Mouse (Mus musculus) cerebellum, postnatal 10 days (tissue): Measurements from ENCODE around the gene Klhl21.

Source experiments
- DNase-seq, 2 experiments: peaks; one replicate each; pipeline ENCODE4 v3.0.0; 2021; ENCODE audit warnings: mixed read lengths in 2 of 2

Gene Klhl21

GRCm38 (mm10) chr4:151996173-151996950 is 12.2 kb upstream of the Klhl21 start, which contains the start of gene Phf13:
Phf13 (minus strand) TSS chr4:151996258.
- DNase-seq = peak; percentile 99 to 100

DNA sequence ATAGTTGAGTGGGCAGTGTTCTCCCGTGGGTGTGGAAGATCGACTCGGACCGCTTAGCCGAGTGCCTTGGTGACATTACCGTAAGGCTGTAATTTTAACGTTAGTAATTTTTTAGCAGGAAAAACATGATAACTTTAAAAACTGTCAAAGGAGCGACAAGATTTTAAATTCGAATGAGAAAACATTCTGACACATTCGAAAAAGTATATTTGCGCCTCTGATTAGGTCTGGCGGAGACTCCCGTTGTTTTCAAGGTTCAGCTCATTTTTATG is 11.7 kb upstream of the Klhl21 start:
- DNase-seq = no peak

DNA sequence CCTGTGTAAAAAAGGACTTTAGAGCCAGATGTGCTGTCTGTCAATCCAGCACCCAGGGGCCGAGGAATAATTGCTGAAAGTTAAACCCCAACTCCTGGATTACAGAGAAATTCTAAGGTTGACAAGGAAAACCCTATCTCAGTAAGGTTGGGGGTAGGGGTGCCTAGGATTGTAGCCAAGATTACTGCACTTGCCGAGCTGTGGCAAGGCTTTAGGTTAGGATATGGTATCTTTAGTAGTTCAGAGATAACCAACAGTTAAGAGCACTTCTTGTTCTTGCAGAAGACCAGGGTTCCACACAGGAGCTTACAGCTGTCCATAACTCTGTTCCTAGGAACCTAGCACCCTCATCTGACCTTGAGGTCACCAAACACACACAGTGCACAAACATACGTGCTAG is 10.9 kb upstream of the Klhl21 start:
- no peak for DNase-seq

DNA sequence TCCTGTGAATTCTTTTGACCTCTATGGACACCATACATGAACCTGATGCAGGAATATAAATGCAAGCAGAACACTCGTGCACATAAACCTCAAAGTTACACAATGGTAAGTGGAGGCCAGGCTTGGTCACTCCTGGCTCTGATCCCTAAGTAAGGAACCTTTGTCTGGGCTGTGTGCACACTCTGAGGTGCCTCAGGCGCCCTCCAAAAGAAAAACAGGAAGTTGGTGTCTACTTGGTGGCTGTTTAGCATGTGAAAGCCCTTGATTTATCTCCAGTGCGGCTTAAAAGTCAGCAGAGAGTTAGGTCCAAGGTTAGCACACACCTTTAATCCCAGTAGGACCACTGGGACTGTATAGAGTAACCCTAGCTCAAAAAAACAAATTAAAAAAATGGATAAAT is 9.1 kb upstream of the Klhl21 start:
- DNase-seq = no peak

DNA sequence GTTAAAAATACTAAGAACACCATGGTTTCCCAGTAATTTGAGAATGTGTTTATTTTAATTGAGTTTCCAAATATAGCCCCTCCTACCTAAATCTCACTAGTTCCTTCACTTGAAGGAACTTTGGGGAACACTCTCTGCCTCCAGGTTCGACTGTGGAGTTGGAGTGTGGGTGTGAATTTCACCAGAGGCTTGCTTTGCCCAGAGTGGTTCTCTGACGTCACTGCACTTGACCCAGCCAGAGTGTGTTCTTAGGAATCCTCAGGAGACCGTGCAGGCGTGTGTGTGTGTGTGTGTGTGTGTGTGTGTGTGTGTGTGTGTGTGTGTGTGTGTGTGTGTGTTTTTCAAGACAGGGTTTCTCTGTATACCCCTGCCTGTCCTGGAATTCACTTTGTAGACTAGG is 7.7 kb upstream of the Klhl21 start:
- no peak for DNase-seq

DNA sequence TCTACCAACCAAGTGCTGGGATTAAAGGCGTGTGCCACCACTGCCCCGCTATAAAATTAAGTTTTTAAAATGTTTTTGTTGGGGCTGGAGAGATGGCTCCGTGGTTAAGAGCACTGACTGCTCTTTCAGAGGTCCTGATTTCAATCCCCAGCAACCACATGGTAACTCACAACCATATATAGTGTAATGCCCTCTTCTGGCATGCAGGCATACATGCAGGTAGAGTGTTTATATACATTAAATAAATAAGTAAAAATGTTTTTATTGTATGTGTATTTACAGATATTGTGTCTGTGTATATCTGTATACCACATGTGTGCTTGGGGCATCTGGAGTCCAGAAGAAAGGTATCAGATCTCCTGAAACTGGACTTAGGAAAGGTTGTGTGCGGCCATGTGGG is 7.3 kb upstream of the Klhl21 start:
- DNase-seq = no peak

- DNase-seq = no peak
These were observed 6.5 kb upstream of the Klhl21 start for GRCm38 (mm10) chr4:152002063-152002462.

DNA sequence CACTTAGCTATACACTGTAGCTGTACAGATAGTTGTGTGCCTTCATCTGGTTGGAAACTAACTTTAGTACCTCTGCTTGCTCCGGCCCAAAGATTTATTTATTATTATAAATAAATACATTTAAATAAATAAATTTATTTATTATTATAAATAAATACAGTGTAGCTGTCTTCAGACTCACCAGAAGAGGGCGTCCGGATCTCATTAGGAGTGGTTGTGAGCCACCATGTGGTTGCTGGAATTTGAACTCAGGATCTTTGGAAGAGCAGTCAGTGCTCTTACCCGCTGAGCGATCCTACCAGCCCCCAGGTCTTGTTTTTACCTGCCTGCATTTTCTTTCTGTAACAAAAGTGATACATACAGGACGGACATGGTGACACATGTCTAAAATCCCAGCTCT is 2.5 kb upstream of the Klhl21 start:
- no peak for DNase-seq

- DNase-seq = no peak
These were observed 1.8 kb upstream of the Klhl21 start for GRCm38 (mm10) chr4:152006812-152007211.

DNA sequence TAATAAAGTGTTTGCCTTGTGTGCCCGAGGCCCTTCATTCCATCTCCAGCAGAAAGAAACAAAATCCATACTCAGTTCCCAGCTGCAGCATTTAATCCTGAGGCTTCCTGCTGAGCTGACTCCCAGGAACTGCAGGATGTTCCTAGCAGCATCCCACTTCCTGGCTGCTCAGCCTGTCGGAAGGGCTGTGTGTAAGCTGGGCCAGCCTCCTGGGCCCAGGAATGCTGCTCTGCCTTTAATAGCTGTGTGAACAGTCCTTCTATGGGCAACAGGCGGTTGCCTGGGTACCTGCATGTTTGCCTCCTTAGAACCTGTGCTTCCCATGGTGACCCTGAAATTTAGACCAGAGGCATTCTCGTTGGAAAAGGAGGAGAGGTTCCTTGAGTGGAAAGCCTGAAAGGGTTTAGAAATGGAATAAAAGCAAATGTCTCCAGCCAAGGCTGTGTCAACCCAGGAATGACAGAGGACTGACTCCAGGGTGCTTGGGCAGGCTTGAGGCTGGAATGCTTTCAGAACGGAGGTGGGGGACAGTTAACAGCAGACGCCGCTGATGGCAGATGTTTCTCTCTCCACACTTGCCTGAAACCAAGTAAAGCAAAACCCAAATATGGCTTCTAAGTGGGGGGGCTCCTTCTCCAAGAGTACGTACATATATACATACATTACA is 989 bp upstream of the Klhl21 start:
- no peak for DNase-seq

DNA sequence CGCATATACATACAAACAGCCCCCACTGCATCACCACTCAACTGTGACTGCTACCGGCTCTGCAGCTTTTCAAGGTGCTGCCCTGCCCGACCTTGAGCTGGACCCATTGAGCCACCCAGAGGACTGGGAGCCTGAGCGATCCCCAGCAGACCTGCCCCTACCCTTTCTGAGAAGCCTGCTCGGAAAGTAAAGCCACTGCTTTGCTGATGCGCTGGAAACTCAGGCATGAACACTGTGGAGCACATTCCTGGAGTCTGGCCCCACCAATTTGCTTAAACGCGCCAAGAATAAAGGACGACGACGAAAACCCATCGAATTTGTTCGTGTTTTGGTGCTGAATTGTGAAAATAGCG is 479 bp upstream of the Klhl21 start:
- DNase-seq = no peak

- DNase-seq = peak; percentile 83 to 84
These were observed 761 bp downstream of the Klhl21 start for GRCm38 (mm10) chr4:152009076-152010051.

- no peak for DNase-seq
These were observed 1.6 kb downstream of the Klhl21 start for GRCm38 (mm10) chr4:152010091-152010706.

DNA sequence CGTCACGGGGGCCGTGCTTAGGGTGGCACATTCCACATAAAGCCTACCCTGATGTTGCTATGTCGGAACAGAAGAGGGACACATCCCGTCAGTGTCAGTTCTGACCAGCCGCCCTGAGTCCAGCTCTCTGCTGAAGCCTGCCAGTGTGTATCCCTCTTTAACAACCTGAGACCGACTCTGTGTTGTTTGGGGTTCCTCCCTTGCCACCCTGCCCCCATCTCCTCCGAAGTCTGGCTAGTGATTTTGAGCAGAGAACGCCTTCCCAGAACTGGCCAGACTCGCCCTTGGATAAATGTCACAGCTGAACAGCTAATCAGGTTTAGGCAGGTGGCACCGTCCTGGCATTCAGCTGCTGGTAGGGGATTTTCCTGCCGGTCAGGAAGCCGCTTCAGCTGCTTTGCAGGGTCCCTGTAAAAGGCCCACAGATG is 2.1 kb downstream of the Klhl21 start:
- peak; percentile 54 to 66 for DNase-seq

DNA sequence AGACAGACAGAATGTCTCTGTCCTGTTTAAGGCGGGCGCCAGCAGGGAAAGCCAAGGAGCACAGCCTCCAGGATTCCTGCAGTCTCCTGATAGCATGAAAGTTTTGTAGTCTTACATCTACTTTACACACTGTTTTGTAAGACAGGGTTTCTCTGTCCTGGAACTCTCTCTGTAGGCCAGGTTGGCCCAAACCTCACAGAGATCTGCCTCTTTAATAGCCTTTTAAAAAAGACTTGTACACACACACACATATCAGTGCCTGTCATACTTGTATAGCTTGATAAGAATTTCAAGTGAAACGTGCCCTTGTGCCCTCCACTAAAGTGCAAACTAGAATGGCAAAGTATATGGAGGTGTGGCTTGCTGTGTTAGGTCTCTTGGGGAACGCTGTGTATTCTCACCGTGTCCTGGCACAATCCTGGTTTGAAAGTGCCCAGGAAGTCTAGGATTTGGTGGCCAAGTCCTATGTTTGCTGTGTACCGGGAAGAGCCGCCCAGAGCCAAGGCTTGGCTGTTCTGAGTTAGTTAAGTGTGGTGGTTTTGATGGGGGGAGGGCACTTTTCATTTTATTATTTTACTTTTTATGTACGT is 2.7 kb downstream of the Klhl21 start:
- no peak for DNase-seq

- no peak for DNase-seq
These were observed 3.5 kb downstream of the Klhl21 start for GRCm38 (mm10) chr4:152012109-152012508.

- DNase-seq = no peak
These were observed 4.6 kb downstream of the Klhl21 start for GRCm38 (mm10) chr4:152013036-152013813.

GRCm38 (mm10) chr4:152019073-152019472 is 10.5 kb downstream of the Klhl21 start:
- DNase-seq = no peak

GRCm38 (mm10) chr4:152020024-152020423 is 11.4 kb downstream of the Klhl21 start:
- DNase-seq = no peak

- no peak for DNase-seq
These were observed 13.0 kb downstream of the Klhl21 start for GRCm38 (mm10) chr4:152021568-152022097.

- peak; percentile 39 to 60 for DNase-seq
These were observed 13.9 kb downstream of the Klhl21 start for GRCm38 (mm10) chr4:152022506-152022905.

DNA sequence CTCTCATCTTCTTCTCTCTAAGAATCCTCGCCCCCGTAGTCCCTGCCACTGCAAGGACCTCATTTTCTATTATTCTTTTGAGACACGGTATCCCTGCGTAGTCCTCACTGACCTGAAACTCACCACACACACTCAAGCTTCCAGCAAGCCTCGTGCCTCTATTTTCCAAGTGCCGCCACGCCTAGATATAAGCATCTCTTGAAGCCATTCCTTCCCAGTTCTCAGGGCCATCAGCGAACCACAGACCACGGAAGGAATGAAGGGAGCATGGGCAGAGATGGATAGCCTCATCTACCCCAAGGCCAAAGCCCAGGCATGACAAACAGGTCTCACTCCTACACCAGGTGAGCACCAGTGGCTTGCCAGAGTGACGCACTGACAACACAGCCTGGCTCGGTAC is 15.9 kb downstream of the Klhl21 start:
- DNase-seq = no peak
